Mouse (Mus musculus) E14TG2a.4 (cell line): ENCODE measurements around the gene Tbl1x.

ENCODE experiments used
- CTCF ChIP-seq: conservative IDR thresholded peaks from 2 replicates; pipeline ENCODE4 v1.5.1; 2014; ENCODE audit warnings: low read length
- NANOG ChIP-seq: IDR thresholded peaks from 2 replicates; pipeline ENCODE4 v1.6.1; 2014; ENCODE audit warnings: borderline replicate concordance, low read length, mixed read lengths
- POU5F1 ChIP-seq: IDR thresholded peaks from 2 replicates; pipeline ENCODE4 v1.6.1; 2014; ENCODE audit warnings: low read length, borderline replicate concordance

DNA sequence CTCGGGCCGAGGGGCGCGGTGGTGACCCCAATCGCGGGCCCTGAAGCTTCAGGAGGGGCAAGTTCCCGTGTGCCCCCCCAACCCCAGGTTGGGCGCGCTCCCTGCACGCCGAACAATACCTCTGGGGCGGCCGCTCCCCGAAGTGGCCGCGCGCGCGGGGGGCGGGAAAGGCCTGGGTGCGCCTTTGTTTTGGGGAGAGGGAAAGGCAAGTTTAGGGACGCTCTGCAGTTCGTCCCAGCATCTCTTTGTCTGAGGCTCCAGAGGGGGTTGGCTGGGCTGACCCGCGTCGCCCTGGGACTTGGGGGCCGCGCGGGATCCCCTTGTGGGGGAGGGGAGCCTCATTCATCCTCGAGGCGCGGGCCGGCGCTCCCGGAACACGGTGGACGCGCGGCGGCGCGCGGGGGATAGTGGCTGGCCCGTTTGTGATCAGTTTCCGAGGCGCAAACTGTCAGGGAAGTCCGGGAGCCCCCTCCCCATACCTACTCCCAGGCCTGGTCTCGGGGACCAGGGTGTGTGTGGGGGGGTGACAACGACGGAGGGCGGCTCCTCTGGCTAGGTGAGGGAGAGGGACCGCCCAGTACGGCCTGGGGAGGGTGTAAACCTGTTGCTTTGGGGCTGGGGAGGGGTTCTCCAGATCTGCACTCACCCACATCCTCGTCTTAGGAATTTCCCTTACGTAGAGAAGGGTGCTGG, 634 bp downstream of the Tbl1x start:
- TF ChIP-seq CTCF (no peak), NANOG (no peak), POU5F1 (no peak)
